Mouse (Mus musculus) spleen, adult 2 months (tissue): ENCODE measurements around the gene Lonp2.

Source experiments
- CTCF ChIP-seq: fragments of 200-500 bp; IDR thresholded peaks from 2 replicates; pipeline ENCODE4 v1.5.1; 2011; ENCODE audit warnings: mild to moderate bottlenecking, inconsistent platforms; ENCODE audit not compliant: insufficient read depth, insufficient read length, insufficient replicate concordance; ENCODE audit errors: extremely low read depth
- POLR2A ChIP-seq: fragments of 200-500 bp; IDR thresholded peaks from 2 replicates; pipeline ENCODE4 v1.6.1; 2011; ENCODE audit warnings: low read depth, low read length, inconsistent platforms

DNA sequence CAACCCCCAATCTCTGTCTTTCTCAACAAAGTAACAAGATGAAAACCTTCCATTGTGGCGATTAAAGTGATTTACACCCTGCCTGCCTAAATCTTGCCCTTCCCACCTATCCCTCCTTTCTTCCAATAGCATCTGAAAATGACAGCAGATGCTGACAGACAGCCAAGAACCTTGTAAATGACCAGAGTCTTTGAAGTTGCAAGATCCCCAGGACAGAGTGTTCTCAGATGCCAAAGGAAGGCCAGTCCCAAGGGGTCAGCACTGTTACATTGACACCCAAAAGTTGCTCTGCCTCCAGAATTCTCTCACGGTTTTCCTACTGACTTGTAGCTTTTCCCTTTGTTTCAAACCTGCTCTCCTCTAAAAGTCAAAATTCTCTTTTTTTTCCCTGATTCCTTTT, 126.0 kb downstream of the Lonp2 start:
- no peak for TF ChIP-seq CTCF
- TF ChIP-seq POLR2A = no peak
